Mouse (Mus musculus) thymus, adult 2 months (tissue): Measurements from ENCODE around the gene Pdgfc. TPM values are rescaled to one million over a fixed set of nuclear protein-coding genes. Genes with fewer than 3 reads are reported as not detected.

Source experiments
- DNase-seq: peaks from one replicate; pipeline ENCODE4 v3.0.0; 2021
- H3K27ac ChIP-seq: fragments of 200-500 bp; 2 replicates; pipeline ENCODE4 v1.5.1; 2012; ENCODE audit warnings: low read length, control low read depth; ENCODE audit not compliant: control insufficient read depth, insufficient read depth
- H3K27me3 ChIP-seq: fragments of 200-500 bp; 2 replicates; pipeline ENCODE4 v1.6.1; 2012; ENCODE audit warnings: mild to moderate bottlenecking, low read length, moderate library complexity, mixed read lengths; ENCODE audit not compliant: control insufficient read depth, insufficient read depth
- H3K36me3 ChIP-seq: fragments of 200-500 bp; 2 replicates; pipeline ENCODE4 v1.6.1; 2012; ENCODE audit warnings: mild to moderate bottlenecking, low read length, moderate library complexity; ENCODE audit not compliant: control insufficient read depth, insufficient read depth
- H3K4me1 ChIP-seq: fragments of 200-500 bp; replicated peaks from 2 replicates; pipeline ENCODE4 v1.6.1; 2012; ENCODE audit warnings: low read length; ENCODE audit not compliant: control insufficient read depth, insufficient read depth
- H3K4me3 ChIP-seq: fragments of 200-500 bp; 2 replicates; pipeline ENCODE4 v1.5.1; 2012; ENCODE audit warnings: mild to moderate bottlenecking, low read length, control low read depth, moderate library complexity; ENCODE audit not compliant: control insufficient read depth, insufficient read depth
- CTCF ChIP-seq: fragments of 200-500 bp; IDR thresholded peaks from 2 replicates; pipeline ENCODE4 v1.5.1; 2012; ENCODE audit warnings: mild to moderate bottlenecking, control low read depth, low read length, moderate library complexity, borderline replicate concordance; ENCODE audit not compliant: control insufficient read depth, poor library complexity, insufficient read depth; ENCODE audit errors: extremely low read depth
- POLR2A ChIP-seq: fragments of 200-500 bp; IDR thresholded peaks from 2 replicates; pipeline ENCODE4 v1.6.1; 2012; ENCODE audit warnings: mild to moderate bottlenecking, low read length, control low read depth, moderate library complexity; ENCODE audit not compliant: control insufficient read depth, poor library complexity, insufficient read depth; ENCODE audit errors: extremely low read depth
- WGBS: fragments of 180-500 bp; shearing (Covaris S2); methylation state at CpG from one replicate; pipeline ENCODE4 v1.1.7; 2018; 5-methylcytosine and 5-hydroxymethylcytosine counted together
- polyA plus RNA-seq: library from polyadenylated mRNA; depleted of rRNA; stranded (reverse); fragments of >200 nt; gene quantifications from 2 replicates; pipeline ENCODE4 v1.2.3, GENCODE M21; 2012; rRNA removed

Gene Pdgfc
- polyA plus RNA-seq, 1 experiment, result 1.8 TPM

- H3K27ac ChIP-seq, result no peak overlapping the region
- no peaks in the 10 kb centered on the region for H3K27me3 ChIP-seq
- no peaks in the 10 kb centered on the region for H3K4me1 ChIP-seq
- 87% methylated on average over 4 of the region's 4 CpGs for WGBS
- DNase-seq, result no peak
- no peak for TF ChIP-seq POLR2A
- no peak for TF ChIP-seq CTCF
- no peak overlapping the region for H3K4me3 ChIP-seq
- H3K36me3 ChIP-seq, result no peaks in the 10 kb centered on the region
These were observed 185.5 kb downstream of the Pdgfc start for GRCm38 (mm10) chr3:81221682-81222081.

DNA sequence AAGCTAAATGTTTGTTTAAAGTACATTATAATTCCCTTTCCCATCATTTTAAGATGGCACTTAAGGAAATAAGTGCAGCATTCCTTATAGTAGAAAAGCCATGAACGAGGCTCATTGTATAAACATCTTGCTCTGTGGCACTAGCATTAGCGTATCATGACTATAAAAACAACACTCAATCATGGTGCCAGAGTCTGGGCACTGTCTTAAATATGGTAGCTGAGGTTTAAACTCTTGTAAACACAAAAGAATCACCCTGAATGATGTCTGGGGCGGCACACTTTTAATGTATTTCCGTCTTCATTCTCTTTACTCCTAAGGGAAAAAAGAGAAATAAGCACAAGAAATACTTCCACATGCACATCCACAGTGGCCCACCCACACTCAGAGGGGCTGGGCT is 192.1 kb downstream of the Pdgfc start:
- Histone ChIP-seq H3K4me3 (no peak overlapping the region), H3K27me3 (no peaks in the 10 kb centered on the region), H3K27ac (no peak overlapping the region), H3K4me1 (no peaks in the 10 kb centered on the region), H3K36me3 (no peaks in the 10 kb centered on the region)
- DNase-seq, result no peak
- TF ChIP-seq POLR2A (no peak), CTCF (no peak)
- WGBS, result 95% methylated on average over 4 of the region's 4 CpGs

- no peak for TF ChIP-seq POLR2A
- Histone ChIP-seq H3K36me3 (no peaks in the 10 kb centered on the region), H3K4me1 (no peaks in the 10 kb centered on the region), H3K27ac (no peak overlapping the region), H3K4me3 (no peak overlapping the region), H3K27me3 (no peaks in the 10 kb centered on the region)
- WGBS, result 88% methylated on average over 7 of the region's 7 CpGs
- DNase-seq, result no peak
These were observed 206.7 kb downstream of the Pdgfc start for GRCm38 (mm10) chr3:81242697-81243590.

DNA sequence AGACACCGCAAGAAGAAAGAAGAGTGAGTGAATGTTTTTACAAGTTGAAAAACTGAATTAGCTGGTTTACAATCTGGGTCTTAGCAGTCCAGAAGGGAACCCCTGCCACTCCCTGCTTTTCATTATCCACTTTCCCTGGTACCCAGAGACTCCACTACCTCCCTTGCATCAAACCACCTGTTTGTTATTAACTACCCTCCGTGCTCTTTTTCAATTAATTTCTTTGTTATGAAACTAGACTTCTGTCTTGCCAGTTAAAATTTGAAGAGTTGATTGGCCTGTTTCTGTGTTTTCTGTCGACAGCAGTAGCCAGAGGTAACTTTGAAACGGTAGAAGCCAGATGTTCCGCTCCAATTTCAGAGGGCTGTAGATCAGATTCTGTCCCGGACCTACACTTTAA is 207.4 kb downstream of the Pdgfc start:
- H3K27me3 ChIP-seq, result no peaks in the 10 kb centered on the region
- H3K36me3 ChIP-seq, result no peaks in the 10 kb centered on the region
- no peaks in the 10 kb centered on the region for H3K4me1 ChIP-seq
- no peak for DNase-seq
- TF ChIP-seq CTCF (no peak), POLR2A (no peak)
- H3K27ac ChIP-seq, result no peak overlapping the region
- H3K4me3 ChIP-seq, result no peak overlapping the region
- WGBS, result 91% methylated on average over 6 of the region's 6 CpGs

GRCm38 (mm10) chr3:81262801-81263200 is 226.6 kb downstream of the Pdgfc start:
- whole genome bisulfite sequencing, result 97% methylated on average over 1 of the region's 1 CpGs
- no peak for DNase-seq
- Histone ChIP-seq H3K36me3 (no peaks in the 10 kb centered on the region), H3K4me1 (no peaks in the 10 kb centered on the region), H3K27me3 (no peaks in the 10 kb centered on the region), H3K4me3 (no peak overlapping the region), H3K27ac (no peak overlapping the region)
- TF ChIP-seq CTCF (no peak), POLR2A (no peak)

Other genes starting within 250 kb of the Pdgfc start
- 0.28 TPM in 2 replicates for gene Gria2, start 233.6 kb upstream of the Pdgfc start, polyA plus RNA-seq
- gene Glrb, start 122.8 kb upstream of the Pdgfc start, polyA plus RNA-seq, result 0.34 TPM in 2 replicates